Mouse (Mus musculus) cerebellum, adult 2 months (tissue): ENCODE measurements at regions not wholly inside any gene's neighbourhood (a gene's known extent, or its start where the extent isn't known, plus 50 kb on each side); places are given as distances from the start of the nearest gene placed in this dataset.

Experiments used
- CTCF ChIP-seq: fragments of 200-500 bp; IDR thresholded peaks from 2 replicates; pipeline ENCODE4 v1.5.1; 2011; ENCODE audit warnings: low read depth, mild to moderate bottlenecking, control low read depth, low read length, moderate library complexity, borderline replicate concordance; ENCODE audit not compliant: insufficient read depth
- POLR2A ChIP-seq: fragments of 200-500 bp; IDR thresholded peaks from 2 replicates; pipeline ENCODE4 v1.6.1; 2011; ENCODE audit warnings: low read length, control low read depth, borderline replicate concordance; ENCODE audit not compliant: insufficient read depth

- no peak for TF ChIP-seq CTCF
- no peak for TF ChIP-seq POLR2A
Measured at GRCm38 (mm10) chr2:174547207-174547606, 74.3 kb upstream of the Prelid3b start.
